Mouse (Mus musculus) 3134 (cell line): Measurements from ENCODE around the gene Pcgf6.
"Not testable (repeated sequence)": the region's sequence is repeated elsewhere in the genome, so short reads cannot be mapped to it uniquely, and the experiment has no call there.

Experiments
- DNase-seq: peaks from one replicate; pipeline ENCODE4 v3.0.0-alpha.2; 2011; ENCODE audit warnings: low spot score; ENCODE audit not compliant: insufficient read length; ENCODE audit errors: extremely low read depth

Gene Pcgf6

DNA sequence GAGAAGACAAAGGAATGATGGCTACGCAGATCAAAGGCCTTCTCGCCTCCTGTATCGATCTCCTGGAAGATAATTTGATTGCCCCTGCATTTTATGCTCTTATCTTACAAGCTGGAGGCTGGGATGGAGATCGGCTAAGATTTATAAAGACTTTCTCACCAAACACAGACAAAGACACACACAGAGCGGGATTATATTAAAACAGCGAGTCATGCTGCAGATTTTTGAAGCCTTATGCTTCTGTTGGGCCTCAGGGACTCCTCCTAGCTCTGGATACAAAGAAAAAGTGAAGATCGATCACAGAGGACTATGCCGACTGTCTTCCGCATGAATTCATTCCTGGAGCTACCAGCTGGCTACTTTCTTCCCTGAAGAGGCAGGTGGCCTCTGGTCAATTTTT, 20.9 kb downstream of the Pcgf6 start:
- no peak for DNase-seq

DNA sequence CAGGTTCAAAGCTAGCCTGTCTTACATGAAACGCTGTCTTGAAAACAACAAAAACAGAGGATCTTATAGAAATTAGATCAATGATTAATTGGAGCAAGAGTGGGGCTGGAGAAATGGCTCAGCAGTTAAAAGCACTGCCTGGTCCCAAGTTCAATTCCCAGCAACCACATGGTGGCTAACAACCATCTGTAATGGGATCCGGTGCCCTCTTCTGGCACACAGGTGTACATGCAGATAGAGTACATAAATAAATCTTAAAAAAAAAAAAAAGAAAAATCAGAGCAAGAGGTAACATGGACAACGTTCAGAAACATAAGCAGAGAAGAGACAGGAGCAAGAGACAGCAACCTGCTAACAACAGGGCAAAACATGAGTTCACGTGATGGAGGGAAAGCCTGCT, 24.2 kb downstream of the Pcgf6 start:
- DNase-seq: no peak

DNA sequence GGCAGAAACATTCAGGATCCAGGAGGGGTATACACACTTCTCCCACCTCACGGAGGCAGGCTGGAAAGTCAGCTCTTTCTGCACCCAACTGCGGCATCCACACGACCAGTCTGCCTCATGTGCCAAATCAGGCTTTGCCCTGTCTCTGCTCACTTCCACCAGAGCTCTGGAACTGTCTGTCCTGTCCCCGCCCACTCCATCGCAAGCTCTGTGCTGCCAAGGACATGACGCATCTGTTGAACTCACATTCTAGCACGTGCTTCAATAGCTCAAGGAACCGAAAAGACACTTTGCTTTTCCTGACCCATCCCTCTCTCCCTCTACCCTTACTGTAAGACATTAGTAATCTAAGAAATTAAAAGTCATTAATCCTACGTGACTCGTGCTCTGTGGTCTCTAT, 25.8 kb downstream of the Pcgf6 start:
- DNase-seq: peak; percentile 49

DNA sequence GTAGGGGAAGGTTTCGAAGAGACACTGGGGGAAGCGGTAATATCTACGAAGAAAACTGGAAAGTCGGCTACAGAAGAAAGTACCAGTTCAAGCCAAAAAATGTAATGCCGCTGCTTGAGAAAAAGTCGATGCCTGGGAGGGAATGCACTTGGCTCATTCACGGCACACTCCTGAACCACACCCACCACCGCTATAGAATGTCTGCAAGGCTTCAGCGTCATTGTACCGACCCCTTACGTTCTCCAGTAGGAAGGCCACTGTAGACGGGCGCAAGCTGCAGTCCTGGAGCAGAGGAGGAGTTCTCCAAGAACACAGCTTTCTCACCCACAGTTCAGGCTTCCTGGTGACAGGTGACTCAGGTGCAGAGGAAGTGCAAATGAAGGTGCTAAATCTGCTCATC, 27.2 kb downstream of the Pcgf6 start:
- no peak for DNase-seq

DNA sequence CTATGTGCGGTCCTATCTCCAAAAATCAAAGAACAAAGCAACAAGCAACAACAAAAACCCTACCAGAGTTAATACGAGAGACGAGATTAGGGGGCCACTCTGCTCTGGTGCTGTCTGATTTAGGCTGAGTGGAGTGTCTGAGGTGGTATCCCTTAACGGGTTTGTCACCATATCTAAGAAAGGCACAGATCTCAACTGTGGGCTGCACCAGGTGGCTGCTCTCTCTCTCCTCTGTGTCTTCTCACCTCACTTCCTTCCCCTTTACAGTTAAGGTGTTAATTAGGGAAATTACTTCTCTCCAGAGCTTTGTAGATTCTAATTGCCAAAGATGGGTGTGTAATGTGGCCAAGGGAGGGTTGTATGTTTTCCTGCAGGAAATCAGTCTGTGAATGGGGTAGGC, 28.0 kb downstream of the Pcgf6 start:
- no peak for DNase-seq

DNA sequence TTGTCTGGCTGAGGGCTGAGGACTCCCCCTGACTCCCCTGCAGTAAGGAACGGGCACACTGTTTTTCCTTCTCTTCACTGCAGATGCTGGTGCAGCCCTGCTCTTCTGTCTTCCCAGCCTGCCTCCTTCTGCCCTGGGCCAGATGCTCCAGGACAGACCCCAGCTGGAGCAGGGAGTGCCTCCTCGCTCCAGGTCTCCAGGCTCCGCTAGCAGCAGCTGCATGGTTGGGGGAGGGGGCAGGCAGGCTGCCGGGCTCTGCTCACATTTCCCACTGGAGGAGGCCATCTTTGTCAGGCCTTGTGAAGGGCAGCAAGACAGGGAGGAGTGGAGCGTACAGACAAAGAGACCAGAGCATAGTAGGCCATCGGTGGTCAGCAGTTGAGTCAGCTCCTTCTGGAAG, 31.4 kb downstream of the Pcgf6 start:
- no peak for DNase-seq

DNA sequence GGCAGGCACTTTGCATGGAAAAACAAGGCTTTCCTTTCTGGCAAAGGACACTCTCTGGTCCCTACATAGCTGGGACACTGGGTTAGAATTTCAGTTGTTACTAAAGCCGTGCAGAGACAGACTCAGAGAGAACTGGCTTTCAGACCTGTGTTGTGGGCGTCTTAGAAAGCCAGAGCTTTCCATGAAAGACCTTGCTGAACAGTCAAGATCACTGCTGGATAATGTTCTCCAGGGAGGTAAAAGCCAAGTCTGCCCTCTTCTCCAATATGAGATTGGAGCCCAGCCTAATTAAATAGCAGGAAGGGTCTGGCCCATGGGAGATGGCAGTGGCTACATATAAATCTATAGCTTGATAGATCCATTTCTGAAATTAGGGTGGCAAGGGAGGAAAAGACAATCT, 32.4 kb downstream of the Pcgf6 start:
- no peak for DNase-seq

DNA sequence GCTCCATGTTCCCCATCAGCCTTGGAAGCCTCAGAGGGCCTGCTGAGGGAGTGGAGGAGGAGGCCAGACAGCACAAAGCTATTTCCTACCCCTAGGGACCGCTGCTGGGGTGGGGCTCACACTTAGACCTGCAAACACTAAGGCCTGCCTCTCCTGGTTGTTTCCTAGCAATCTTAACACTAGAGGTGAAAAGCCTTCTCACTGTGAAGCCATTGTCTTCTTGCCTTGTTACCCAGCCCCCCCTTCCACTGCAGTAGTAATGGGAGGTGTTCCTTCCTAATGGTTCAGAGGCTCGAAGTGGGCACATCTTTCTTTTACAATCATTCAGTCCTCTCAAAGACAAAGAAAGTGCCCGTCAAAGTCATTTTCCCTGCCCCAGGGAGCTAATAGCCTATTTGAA, 32.9 kb downstream of the Pcgf6 start:
- no peak for DNase-seq

DNA sequence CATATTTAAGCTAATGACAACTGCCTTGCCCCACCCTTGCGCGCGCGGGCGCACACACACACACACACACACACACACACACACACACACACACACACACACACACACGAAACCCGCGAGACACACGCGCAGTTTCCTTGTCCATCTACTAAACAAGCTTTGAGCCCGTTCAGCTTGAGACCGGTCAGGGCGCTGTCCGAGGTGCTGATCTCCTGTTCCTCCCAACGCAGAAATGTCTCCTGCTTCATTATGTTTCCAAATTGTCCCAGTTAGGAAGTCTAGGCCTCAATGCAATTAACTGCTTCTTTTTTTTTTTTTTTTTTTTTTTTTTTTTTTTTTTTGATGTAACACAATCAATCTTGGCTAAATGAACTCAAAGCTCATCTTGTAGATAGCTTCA, 34.2 kb downstream of the Pcgf6 start:
- no peak for DNase-seq

DNA sequence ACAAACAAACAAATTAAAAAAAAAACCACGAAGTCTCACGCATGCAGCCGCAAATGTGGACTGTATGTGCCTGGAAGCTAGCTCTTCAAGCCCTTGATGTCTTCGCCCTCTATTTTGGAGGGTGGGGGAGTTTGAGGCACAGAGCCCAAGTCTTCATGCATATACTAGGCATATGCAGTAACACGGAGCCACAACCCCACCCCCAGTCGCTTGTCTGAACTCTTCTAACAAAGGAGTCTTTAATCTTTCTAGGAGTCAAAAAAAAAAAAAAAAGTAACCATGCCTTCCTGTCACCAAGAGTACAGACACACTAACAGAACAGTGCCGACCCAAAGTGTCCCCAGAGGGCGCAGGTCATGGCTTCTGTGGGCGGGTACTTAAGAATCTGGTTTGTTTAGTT, 34.7 kb downstream of the Pcgf6 start:
- DNase-seq: no peak

DNA sequence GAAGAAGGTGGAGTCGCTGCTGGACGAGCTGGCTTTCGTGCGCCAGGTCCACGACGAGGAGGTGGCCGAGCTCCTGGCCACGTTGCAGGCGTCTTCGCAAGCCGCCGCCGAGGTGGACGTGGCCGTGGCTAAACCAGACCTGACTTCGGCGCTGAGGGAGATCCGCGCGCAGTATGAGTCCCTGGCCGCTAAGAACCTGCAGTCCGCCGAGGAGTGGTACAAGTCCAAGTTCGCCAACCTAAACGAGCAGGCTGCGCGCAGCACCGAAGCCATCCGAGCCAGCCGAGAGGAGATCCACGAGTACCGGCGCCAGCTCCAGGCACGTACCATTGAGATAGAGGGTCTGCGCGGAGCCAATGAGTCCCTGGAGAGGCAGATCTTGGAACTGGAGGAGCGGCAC, 35.3 kb downstream of the Pcgf6 start:
- no peak for DNase-seq

DNA sequence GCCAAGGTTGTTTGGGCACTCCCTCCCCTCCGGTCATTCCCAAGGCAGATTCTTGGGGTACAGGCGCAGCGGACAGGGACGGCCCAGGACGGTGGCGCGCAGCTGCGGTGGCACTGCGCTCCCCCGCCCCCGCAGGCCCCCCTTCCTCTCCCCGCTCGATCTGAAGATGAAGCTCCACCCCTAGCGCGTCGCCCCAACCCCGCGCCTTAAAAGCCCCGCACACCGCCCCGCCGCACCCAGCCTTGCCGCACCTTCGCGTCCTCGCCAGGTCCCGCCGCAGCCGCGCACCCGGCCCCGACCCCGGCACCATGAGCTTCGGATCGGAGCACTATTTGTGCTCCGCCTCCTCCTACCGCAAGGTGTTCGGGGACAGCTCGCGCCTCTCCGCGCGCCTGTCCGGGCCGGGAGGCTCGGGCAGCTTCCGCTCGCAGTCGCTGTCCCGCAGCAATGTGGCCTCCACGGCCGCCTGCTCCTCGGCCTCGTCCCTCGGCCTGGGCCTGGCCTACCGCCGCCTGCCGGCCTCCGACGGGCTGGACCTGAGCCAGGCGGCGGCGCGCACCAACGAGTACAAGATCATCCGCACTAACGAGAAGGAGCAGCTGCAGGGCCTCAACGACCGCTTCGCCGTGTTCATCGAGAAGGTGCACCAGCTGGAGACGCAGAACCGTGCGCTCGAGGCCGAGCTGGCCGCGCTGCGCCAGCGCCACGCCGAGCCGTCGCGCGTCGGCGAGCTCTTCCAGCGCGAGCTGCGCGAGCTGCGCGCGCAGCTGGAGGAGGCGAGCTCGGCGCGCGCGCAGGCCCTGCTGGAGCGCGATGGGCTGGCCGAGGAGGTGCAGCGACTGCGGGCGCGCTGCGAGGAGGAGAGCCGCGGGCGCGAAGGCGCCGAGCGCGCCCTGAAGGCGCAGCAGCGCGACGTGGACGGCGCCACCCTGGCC, 36.0 kb downstream of the Pcgf6 start, which contains the start of the genes Ina and Nt5c2:
Gene Ina (plus strand): TSS at position 252 of the 935 bp plus-strand sequence.
Gene Nt5c2 (minus strand): TSS at position 707 of the 935 bp plus-strand sequence.
- DNase-seq: no peak

DNA sequence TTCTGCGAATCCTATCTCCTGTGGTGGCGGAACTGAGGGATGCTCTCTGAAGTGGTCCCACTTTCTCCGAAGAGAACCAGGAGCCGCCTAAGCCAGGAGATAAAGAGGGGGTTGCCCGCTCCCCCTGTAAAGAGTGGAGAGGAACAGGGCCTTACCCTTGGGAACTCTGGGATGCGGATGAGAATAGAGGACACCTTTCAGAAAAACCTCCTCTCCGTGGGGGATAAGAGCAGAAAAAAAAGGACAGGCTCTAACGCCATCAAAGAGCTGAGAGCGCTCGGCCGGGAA, 36.6 kb downstream of the Pcgf6 start:
- no peak for DNase-seq

DNA sequence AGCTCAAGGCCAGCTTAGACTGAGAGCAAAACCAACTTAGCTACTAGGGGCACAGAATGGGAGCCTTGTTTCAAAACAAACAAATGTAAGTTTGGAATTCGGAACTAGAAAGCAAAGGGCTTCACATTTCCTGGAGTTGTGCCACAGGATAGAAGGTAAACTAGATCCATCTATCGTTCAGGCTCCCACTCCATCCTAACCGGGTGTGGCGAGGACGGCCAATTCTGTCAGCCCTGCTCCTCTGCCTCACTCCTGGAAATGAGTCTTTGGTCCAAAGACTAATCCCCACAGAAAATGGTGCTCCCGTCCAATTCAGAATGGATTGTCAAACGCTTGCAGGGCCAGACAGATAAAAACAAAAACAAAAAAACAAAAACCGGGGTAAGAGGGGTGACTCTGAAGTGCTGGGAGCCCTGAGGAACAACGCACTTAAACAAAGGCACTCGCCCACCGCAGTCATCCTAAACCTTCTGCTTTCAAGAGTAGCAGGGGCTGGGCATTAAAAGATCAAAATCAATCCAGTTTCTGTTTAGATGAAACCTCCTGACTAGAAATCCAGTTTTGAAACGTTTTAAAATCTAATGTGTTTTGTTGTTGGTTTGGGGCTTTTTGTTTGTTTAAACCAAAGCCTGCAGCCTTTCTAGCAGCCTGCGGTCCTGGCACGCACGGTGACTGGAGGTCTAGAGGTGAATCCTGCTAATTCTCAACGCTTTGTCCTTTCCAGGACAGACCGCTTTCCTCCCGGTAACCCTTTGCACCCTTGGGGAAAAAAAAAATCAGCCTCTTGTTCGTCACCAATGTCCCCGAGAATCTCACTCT, 37.2 kb downstream of the Pcgf6 start:
- DNase-seq: no peak

DNA sequence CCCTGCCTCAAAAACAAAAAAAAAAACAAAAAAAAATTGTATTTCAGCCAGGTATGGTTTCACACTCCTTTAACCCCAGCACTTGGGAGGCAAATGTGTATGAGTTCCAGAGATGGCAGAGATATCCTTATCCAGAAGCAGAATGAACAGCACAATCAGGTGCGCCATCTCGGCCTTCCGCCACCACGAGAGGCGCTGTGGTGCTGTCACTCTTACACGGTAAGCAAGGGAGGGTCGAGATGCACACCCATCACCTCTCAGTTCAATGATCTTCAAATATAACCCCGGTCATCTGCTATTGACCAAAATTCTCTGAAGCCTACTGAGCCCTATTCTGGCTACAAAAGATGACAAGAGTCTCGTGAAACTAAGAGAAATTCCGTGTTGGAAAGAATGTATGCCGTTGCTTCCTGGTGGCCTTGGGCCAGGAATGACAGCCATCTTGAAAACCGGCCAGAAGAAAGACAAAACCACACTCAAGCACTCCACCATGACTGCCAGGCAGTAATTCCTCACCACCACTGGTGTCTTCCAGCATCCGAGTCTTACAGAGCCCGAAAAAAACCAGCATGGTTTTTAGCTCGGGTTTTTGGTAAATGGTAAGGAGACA, 38.1 kb downstream of the Pcgf6 start:
- DNase-seq: peak; percentile 20

DNA sequence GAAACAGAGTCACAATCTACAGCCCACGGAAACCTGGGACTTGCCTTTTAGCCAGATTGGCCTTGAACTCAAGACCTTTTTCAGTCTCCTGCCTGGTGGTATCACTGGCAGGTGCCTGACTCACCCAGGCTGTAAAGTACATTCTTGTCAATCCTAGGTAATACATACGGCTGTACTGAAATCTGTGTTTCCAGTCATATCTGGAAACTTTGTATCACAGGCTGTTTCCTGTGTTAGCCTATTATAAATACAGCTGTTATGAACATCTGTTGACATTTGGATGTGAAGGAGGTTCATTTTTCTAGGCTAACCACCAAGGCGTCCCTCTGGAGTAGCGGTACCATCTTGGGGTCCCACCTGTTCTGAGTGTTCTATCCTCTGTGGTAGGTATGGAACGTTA, 40.8 kb downstream of the Pcgf6 start:
- no peak for DNase-seq

DNA sequence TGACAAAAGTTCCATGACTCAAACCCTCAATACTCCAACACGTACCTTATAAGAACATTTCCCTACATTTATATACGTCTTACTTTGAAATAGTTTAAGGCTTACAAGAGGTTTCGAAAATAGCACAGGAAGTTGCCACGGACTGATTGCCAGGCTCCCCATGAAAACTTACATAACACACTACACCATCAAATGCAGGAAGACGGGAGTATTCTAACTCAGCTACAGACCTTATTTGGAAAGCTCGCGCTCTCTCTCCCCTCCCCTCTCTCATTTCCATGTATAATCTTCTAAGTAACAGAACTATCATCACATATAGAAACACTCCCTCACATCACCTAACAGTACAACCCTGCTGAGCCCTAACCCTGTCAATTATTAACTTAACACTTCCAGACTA, 41.3 kb downstream of the Pcgf6 start:
- DNase-seq: no peak

DNA sequence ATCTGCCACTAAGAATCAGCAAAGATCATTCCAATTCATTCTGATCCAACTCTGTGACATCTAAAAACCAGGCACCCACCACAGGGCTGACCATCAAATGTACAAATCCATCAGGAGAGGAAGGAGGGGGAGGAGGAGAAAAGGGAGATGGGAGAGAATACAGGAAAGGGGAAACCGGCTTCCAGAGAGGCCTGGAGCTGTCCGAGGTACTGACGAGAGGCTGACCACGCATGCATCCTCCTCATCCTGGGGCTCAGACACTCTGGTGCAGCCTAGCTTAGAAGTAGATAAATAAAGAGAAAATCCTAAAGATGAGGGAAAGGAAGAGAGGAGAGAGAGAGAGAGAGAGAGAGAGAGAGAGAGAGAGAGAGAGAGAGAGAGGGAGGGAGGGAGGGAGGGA, 44.4 kb downstream of the Pcgf6 start:
- no peak for DNase-seq

DNA sequence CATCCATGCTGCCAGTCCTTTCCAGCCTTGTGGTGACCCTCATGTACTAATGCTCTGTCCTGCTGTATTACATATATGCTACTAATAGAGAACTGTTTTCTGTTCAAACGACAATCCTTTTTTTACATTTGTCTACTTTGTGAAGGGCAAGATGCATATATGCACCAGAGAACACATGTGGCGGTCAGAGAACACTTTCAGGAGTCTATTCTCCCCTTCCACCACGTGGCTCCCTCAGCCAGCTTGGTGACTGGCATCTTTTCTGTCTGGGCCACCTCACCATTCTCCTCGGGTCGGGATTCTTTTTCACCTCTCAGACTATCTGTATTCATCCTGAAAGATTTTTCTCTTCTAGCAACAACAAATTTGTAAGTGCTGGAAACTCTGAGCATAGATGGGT, 44.8 kb downstream of the Pcgf6 start:
- no peak for DNase-seq

DNA sequence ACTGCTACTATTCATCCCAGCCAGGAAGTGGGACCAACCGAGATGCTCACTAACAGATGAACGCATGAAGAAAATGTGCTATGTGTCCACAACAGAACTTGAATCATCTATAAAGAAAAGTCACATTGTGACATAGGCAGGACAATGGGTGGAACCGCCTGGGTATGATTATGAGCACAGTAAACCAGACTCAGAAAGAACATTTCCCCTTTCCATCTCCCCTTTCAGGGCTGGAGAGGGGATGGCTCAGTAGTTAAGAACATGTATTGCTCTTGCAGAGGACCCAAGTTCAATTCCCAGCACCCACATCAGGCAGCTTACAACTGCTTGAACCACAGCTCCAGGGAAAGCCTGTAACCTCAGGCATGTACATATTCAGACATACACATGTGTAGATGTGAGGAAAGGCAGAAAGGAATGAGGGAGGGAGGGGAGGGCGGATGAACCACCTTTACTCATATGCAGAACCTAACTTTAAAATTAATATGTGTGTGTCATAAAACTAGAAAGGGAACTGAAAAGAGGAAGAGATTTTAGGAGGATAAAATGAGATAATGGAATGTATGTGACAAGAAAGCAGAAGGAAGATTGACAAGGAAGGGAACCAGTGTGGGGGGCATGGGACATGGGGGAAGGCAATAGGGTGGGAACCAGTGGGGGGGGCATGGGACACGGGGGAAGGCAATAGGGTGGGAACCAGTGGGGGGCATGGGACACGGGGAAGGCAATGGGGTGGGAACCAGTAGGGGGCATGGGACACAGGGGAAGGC, 46.8 kb downstream of the Pcgf6 start:
- no peak for DNase-seq

DNA sequence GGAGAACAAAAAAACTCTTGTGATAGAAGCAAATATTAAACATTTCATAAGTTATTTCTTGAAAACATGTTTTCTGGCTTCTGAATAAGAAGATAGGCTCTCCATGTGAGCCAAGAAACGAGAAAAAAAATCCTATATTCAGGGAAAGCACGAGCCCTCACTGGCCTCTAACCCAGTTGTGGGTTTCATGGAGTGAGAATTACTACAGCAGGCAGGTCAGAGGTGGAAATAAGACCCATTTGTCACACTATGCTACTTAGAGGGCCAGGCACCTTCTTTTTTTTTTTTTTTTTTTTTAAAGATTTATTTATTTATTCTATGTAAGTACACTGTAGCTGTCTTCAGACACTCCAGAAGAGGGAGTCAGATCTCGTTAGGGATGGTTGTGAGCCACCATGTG, 50.3 kb downstream of the Pcgf6 start:
- DNase-seq: not testable (repeated sequence)
